Mouse (Mus musculus) myocyte (in vitro differentiated cells): ENCODE measurements around the gene Nol4l.

Source experiments
- CEBPB ChIP-seq: IDR thresholded peaks from 2 replicates; pipeline ENCODE4 v1.6.1; 2011; ENCODE audit warnings: mild to moderate bottlenecking, moderate library complexity; ENCODE audit not compliant: poor library complexity, insufficient read depth, severe bottlenecking
- E2F4 ChIP-seq: IDR thresholded peaks from one replicate; pipeline ENCODE4 v1.6.1; 2011; ENCODE audit warnings: mild to moderate bottlenecking, control low read depth, moderate library complexity; ENCODE audit not compliant: insufficient read depth
- MAX ChIP-seq: IDR thresholded peaks from one replicate; pipeline ENCODE4 v1.6.1; 2011; ENCODE audit warnings: low read depth, mild to moderate bottlenecking, control low read depth
- MYOD1 ChIP-seq, 3 experiments: IDR thresholded peaks; one replicate each; pipeline ENCODE4 v1.6.1; 2011; ENCODE audit warnings: control low read depth in 2 of 3, low read depth in 2 of 3, mild to moderate bottlenecking in 2 of 3, moderate library complexity in 1 of 3; ENCODE audit not compliant: insufficient read length in 2 of 3, control insufficient read depth in 1 of 3
- MYOG ChIP-seq, 3 experiments: IDR thresholded peaks; one replicate each; pipeline ENCODE4 v1.6.1; 2011; ENCODE audit warnings: control low read depth in 2 of 3, low read depth in 2 of 3, mild to moderate bottlenecking in 2 of 3; ENCODE audit not compliant: insufficient read length in 2 of 3, control insufficient read depth in 1 of 3, insufficient read depth in 1 of 3
- POLR2A ChIP-seq: IDR thresholded peaks from one replicate; pipeline ENCODE4 v1.6.1; 2011; ENCODE audit warnings: low read depth, mild to moderate bottlenecking, control low read depth, moderate library complexity; ENCODE audit not compliant: insufficient read length
- POLR2AphosphoS2 ChIP-seq: IDR thresholded peaks from one replicate; pipeline ENCODE4 v1.6.1; 2011; ENCODE audit warnings: low read depth, control low read depth; ENCODE audit not compliant: insufficient read length
- REST ChIP-seq: IDR thresholded peaks from one replicate; pipeline ENCODE4 v1.6.1; 2011; ENCODE audit warnings: mild to moderate bottlenecking, control low read depth, moderate library complexity; ENCODE audit not compliant: insufficient read depth, insufficient read length
- TCF12 ChIP-seq: IDR thresholded peaks from one replicate; pipeline ENCODE4 v1.6.1; 2011; ENCODE audit warnings: mild to moderate bottlenecking, control low read depth; ENCODE audit not compliant: poor library complexity, insufficient read depth, severe bottlenecking
- TCF3 ChIP-seq: IDR thresholded peaks from one replicate; pipeline ENCODE4 v1.6.1; 2011; ENCODE audit warnings: low read depth, control low read depth; ENCODE audit not compliant: insufficient read length
- USF1 ChIP-seq: IDR thresholded peaks from one replicate; pipeline ENCODE4 v1.6.1; 2011; ENCODE audit warnings: low read depth, mild to moderate bottlenecking, control low read depth, moderate library complexity

DNA sequence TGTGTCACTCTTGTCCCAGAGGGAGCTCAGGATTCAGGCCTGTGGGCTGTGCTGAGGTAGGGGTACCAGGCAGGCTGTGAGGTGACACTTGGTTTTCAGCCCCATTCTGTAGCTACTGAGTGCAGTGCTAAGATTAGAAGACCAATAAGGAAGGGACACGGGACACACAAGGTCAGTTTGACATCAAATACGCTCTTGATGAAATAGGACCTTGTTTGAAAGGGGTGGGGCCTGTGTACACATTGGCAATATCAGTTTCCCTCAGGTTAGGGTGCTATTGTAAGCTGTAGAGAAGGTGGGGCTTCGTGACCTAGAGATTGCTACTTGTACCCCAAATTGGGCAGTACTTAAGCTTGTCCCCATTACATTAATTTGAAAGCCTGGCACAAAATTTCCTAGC lies 124.9 kb downstream of the Nol4l start:
- TF ChIP-seq MYOG (IDR thresholded peaks at IDR 0.05; ENCODE audit: control insufficient read depth in 1 of 3, insufficient read depth in 1 of 3, insufficient read length in 2 of 3, low read depth in 2 of 3): no peak
- TF ChIP-seq POLR2A: no peak
- TF ChIP-seq E2F4: no peak
- TF ChIP-seq MAX: no peak
- no peak for TF ChIP-seq USF1
- TF ChIP-seq TCF12: no peak
- TF ChIP-seq REST: no peak
- peak; percentile 49 for TF ChIP-seq POLR2AphosphoS2
- TF ChIP-seq TCF3: no peak
- TF ChIP-seq MYOD1 (IDR thresholded peaks at IDR 0.05; ENCODE audit: control insufficient read depth in 1 of 3, insufficient read length in 2 of 3, low read depth in 2 of 3): no peak
- no peak for TF ChIP-seq CEBPB
